Mouse (Mus musculus): ENCODE data around the gene Kcnmb4.

DNA sequence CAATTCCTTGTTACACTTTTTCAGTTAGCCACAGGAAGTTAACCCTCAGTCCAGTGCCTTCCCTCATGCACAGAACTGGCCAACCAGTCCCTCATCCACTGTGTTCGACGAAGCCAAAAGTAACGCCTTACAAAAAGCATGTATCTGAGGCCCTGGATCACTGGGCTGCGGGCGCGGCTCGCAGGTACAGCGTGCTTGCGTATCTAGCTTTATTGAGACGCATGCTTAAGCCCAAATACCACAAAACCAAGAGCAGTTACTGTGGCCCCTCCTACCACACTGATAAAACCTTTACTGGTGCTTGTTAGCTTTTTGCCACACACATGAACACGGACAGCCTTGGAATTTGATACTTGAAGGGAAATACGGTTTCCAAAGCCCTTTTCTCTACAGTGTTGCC, 8.2 kb upstream of the Kcnmb4 start:
- no peak for TF ChIP-seq ZKSCAN1 (IDR thresholded peaks at IDR 0.05; ENCODE audit: borderline replicate concordance, low read depth, low read length)
- TF ChIP-seq POLR2A (IDR thresholded peaks at IDR 0.05; ENCODE audit: low read depth, low read length), result no peak
- no peak for TF ChIP-seq JUN (IDR thresholded peaks at IDR 0.05; ENCODE audit: insufficient read depth, low read depth, low read length)
- no peak for TF ChIP-seq POLR2AphosphoS2 (IDR thresholded peaks at IDR 0.05; ENCODE audit: low read depth, low read length)
- no peak for TF ChIP-seq CTCF (conservative IDR thresholded peaks at IDR 0.05 in 1 of 2, IDR thresholded peaks at IDR 0.05 in 1 of 2; ENCODE audit: low read depth in 2 of 2, low read length in 2 of 2)
- TF ChIP-seq RAD21 (IDR thresholded peaks at IDR 0.05; ENCODE audit: low read depth, low read length), result no peak
- TF ChIP-seq GABPA (IDR thresholded peaks at IDR 0.05; ENCODE audit: insufficient replicate concordance, low read depth, low read length), result no peak
- no peak for TF ChIP-seq ELF1 (IDR thresholded peaks at IDR 0.05; ENCODE audit: low read depth, low read length)
- TF ChIP-seq ZMIZ1 (IDR thresholded peaks at IDR 0.05; ENCODE audit: low read depth, low read length), result no peak
- no peak for TF ChIP-seq CHD1 (IDR thresholded peaks at IDR 0.05; ENCODE audit: low read depth, low read length)

Data from CH12.LX (cell line).